Mouse (Mus musculus): ENCODE results near the gene Slc8a2. TPM values are rescaled to one million over a fixed set of nuclear protein-coding genes. Genes with fewer than 3 reads are reported as not detected.

Gene Slc8a2
- total and polyA plus RNA-seq, 3 experiments: 0.04 to 0.10 TPM; not detected in 1

GRCm38 (mm10) chr7:16101081-16101480, 28.5 kb upstream of the Slc8a2 start:
- Histone ChIP-seq H3K79me2 (replicated peaks; ENCODE audit: control insufficient read depth, extremely low read depth, insufficient read depth, poor library complexity, severe bottlenecking) (peaks cover 41% of the 10 kb centered on the region), H3K36me3 (replicated peaks in 1 of 2; ENCODE audit: control insufficient read depth in 1 of 2, insufficient read depth in 1 of 2, low read length in 1 of 2) (peaks cover 39 to 59% of the 10 kb centered on the region in 2 experiments), H3K4me3 (replicated peaks in 1 of 3; ENCODE audit: low read depth in 2 of 3, low read length in 2 of 3, poor library complexity in 1 of 3) (no peak overlapping the region), H3K9ac (ENCODE audit: insufficient read depth, low read depth) (no peak overlapping the region), H3K27me3 (replicated peaks) (no peaks in the 10 kb centered on the region), H3K4me2 (ENCODE audit: insufficient read depth, low read depth, poor library complexity, severe bottlenecking) (no peak overlapping the region), H3K27ac (ENCODE audit: insufficient read depth, low read depth) (no peak overlapping the region), H3K9me3 (replicated peaks; ENCODE audit: low read length) (no peaks in the 10 kb centered on the region), H3K4me1 (ENCODE audit: control insufficient read depth in 1 of 2, insufficient read depth in 2 of 2) (peaks cover 9 to 37% of the 10 kb centered on the region in 2 experiments; a peak in 3 of 4 replicates)
- TF ChIP-seq MAZ (IDR thresholded peaks at IDR 0.05; ENCODE audit: low read depth, low read length) (no peak), PAX5 (IDR thresholded peaks at IDR 0.05; ENCODE audit: low read length) (no peak), CHD1 (IDR thresholded peaks at IDR 0.05; ENCODE audit: low read depth, low read length) (no peak), JUN (IDR thresholded peaks at IDR 0.05; ENCODE audit: insufficient read depth, low read depth, low read length) (no peak), USF2 (conservative IDR thresholded peaks at IDR 0.05; ENCODE audit: low read depth, low read length) (no peak), TBP (conservative IDR thresholded peaks at IDR 0.05; ENCODE audit: low read depth, low read length) (no peak), MYC (IDR thresholded peaks at IDR 0.05; ENCODE audit: low read depth, low read length) (no peak), SIN3A (IDR thresholded peaks at IDR 0.05; ENCODE audit: low read length) (no peak), MEF2A (IDR thresholded peaks at IDR 0.05; ENCODE audit: borderline replicate concordance, low read depth, low read length) (no peak), HCFC1 (IDR thresholded peaks at IDR 0.05; ENCODE audit: low read depth, low read length) (no peak)
- in situ Hi-C loops (cut with MboI; ENCODE audit: low pct_ligation_motif_present, low pct_unique_long_range_greater_than_20kb, low sequenced_read_pairs) (no loop called here), dilution Hi-C loops (cut with MboI; ENCODE audit: extremely low pct_ligation_motif_present, extremely low pct_unique_long_range_greater_than_20kb, low sequenced_read_pairs) (no loop called here)
- no peak for DNase-seq (ENCODE audit: extremely low read depth)

- Histone ChIP-seq H3K9ac (ENCODE audit: insufficient read depth, low read depth) (no peak overlapping the region), H3K4me2 (ENCODE audit: insufficient read depth, low read depth, poor library complexity, severe bottlenecking) (no peak overlapping the region), H3K4me1 (ENCODE audit: control insufficient read depth in 1 of 2, insufficient read depth in 2 of 2) (peaks cover 9 to 37% of the 10 kb centered on the region in 2 experiments; a peak in 3 of 4 replicates), H3K4me3 (replicated peaks in 1 of 3; ENCODE audit: low read depth in 2 of 3, low read length in 2 of 3, poor library complexity in 1 of 3) (no peak overlapping the region), H3K27ac (ENCODE audit: insufficient read depth, low read depth) (no peak overlapping the region), H3K9me3 (replicated peaks; ENCODE audit: low read length) (no peaks in the 10 kb centered on the region), H3K27me3 (replicated peaks) (no peaks in the 10 kb centered on the region), H3K79me2 (replicated peaks; ENCODE audit: control insufficient read depth, extremely low read depth, insufficient read depth, poor library complexity, severe bottlenecking) (peaks cover 41% of the 10 kb centered on the region), H3K36me3 (replicated peaks in 1 of 2; ENCODE audit: control insufficient read depth in 1 of 2, insufficient read depth in 1 of 2, low read length in 1 of 2) (peaks cover 42 to 67% of the 10 kb centered on the region in 2 experiments)
- in situ Hi-C loops (cut with MboI; ENCODE audit: low pct_ligation_motif_present, low pct_unique_long_range_greater_than_20kb, low sequenced_read_pairs) (no loop called here), dilution Hi-C loops (cut with MboI; ENCODE audit: extremely low pct_ligation_motif_present, extremely low pct_unique_long_range_greater_than_20kb, low sequenced_read_pairs) (no loop called here)
- no peak for TF ChIP-seq RCOR1 (conservative IDR thresholded peaks at IDR 0.05; ENCODE audit: low read depth, low read length)
- TF ChIP-seq SIN3A (IDR thresholded peaks at IDR 0.05; ENCODE audit: low read length): no peak
- no peak for DNase-seq (ENCODE audit: extremely low read depth)
Observed at GRCm38 (mm10) chr7:16101726-16102475, 27.7 kb upstream of the Slc8a2 start.

GRCm38 (mm10) chr7:16102686-16103226, 26.9 kb upstream of the Slc8a2 start:
- Histone ChIP-seq H3K36me3 (replicated peaks in 1 of 2; ENCODE audit: control insufficient read depth in 1 of 2, insufficient read depth in 1 of 2, low read length in 1 of 2) (peaks cover 50 to 75% of the 10 kb centered on the region in 2 experiments), H3K4me2 (ENCODE audit: insufficient read depth, low read depth, poor library complexity, severe bottlenecking) (no peak overlapping the region), H3K9ac (ENCODE audit: insufficient read depth, low read depth) (no peak overlapping the region), H3K9me3 (replicated peaks; ENCODE audit: low read length) (no peaks in the 10 kb centered on the region), H3K79me2 (replicated peaks; ENCODE audit: control insufficient read depth, extremely low read depth, insufficient read depth, poor library complexity, severe bottlenecking) (peaks cover 41% of the 10 kb centered on the region), H3K27me3 (replicated peaks) (no peaks in the 10 kb centered on the region), H3K4me1 (ENCODE audit: control insufficient read depth in 1 of 2, insufficient read depth in 2 of 2) (peaks cover 6 to 31% of the 10 kb centered on the region in 2 experiments; a peak in 3 of 4 replicates), H3K27ac (ENCODE audit: insufficient read depth, low read depth) (no peak overlapping the region), H3K4me3 (replicated peaks in 1 of 3; ENCODE audit: low read depth in 2 of 3, low read length in 2 of 3, poor library complexity in 1 of 3) (no peak overlapping the region)
- in situ Hi-C loops (cut with MboI; ENCODE audit: low pct_ligation_motif_present, low pct_unique_long_range_greater_than_20kb, low sequenced_read_pairs): no loop called here
- dilution Hi-C loops (cut with MboI; ENCODE audit: extremely low pct_ligation_motif_present, extremely low pct_unique_long_range_greater_than_20kb, low sequenced_read_pairs): no loop called here
- DNase-seq (ENCODE audit: extremely low read depth): no peak
- TF ChIP-seq CTCF (conservative IDR thresholded peaks at IDR 0.05 in 1 of 2, IDR thresholded peaks at IDR 0.05 in 1 of 2; ENCODE audit: low read depth in 2 of 2, low read length in 2 of 2) (no peak), ZMIZ1 (IDR thresholded peaks at IDR 0.05; ENCODE audit: low read depth, low read length) (no peak), PAX5 (IDR thresholded peaks at IDR 0.05; ENCODE audit: low read length) (no peak)

All from CH12.LX (cell line).